Mouse (Mus musculus): ENCODE results near the gene Fbxo46. TPM values are rescaled to one million over a fixed set of nuclear protein-coding genes. Genes with fewer than 3 reads are reported as not detected.
A peak's percentile ranks its signal among the peaks of the same experiment; 100 is the strongest.

The Fbxo46 gene
- polyA plus RNA-seq, 1 experiment, result 28.9 TPM

GRCm38 (mm10) chr7:19124713-19125112, 5.1 kb downstream of the Fbxo46 start:
- H3K36me3 ChIP-seq (replicated peaks; ENCODE audit: low read length), result peaks cover 54% of the 10 kb centered on the region
- H3K9me3 ChIP-seq, result no peaks in the 10 kb centered on the region
- no peak overlapping the region for H3K4me3 ChIP-seq (replicated peaks)
- TF ChIP-seq GATA1 (IDR thresholded peaks at IDR 0.05; ENCODE audit: borderline replicate concordance, low read length) (no peak), FLI1 (IDR thresholded peaks at IDR 0.05; ENCODE audit: low read length) (no peak)
- peaks cover 54% of the 10 kb centered on the region for H3K4me1 ChIP-seq
- no peaks in the 10 kb centered on the region for H3K27me3 ChIP-seq (replicated peaks)

GRCm38 (mm10) chr7:19127744-19128143, 8.1 kb downstream of the Fbxo46 start:
- Histone ChIP-seq H3K4me3 (replicated peaks) (no peak overlapping the region), H3K4me1 (peaks cover 61% of the 10 kb centered on the region), H3K27me3 (replicated peaks) (no peaks in the 10 kb centered on the region), H3K9me3 (no peaks in the 10 kb centered on the region), H3K36me3 (replicated peaks; ENCODE audit: low read length) (peaks cover 57% of the 10 kb centered on the region)
- TF ChIP-seq FLI1 (IDR thresholded peaks at IDR 0.05; ENCODE audit: low read length) (no peak), GATA1 (IDR thresholded peaks at IDR 0.05; ENCODE audit: borderline replicate concordance, low read length) (no peak)

- H3K4me3 ChIP-seq (replicated peaks), result no peak overlapping the region
- peaks cover 59% of the 10 kb centered on the region for H3K4me1 ChIP-seq
- H3K9me3 ChIP-seq, result no peaks in the 10 kb centered on the region
- no peak for TF ChIP-seq GATA1 (IDR thresholded peaks at IDR 0.05; ENCODE audit: borderline replicate concordance, low read length)
- no peaks in the 10 kb centered on the region for H3K27me3 ChIP-seq (replicated peaks)
- peaks cover 62% of the 10 kb centered on the region for H3K36me3 ChIP-seq (replicated peaks; ENCODE audit: low read length)
These were observed 9.7 kb downstream of the Fbxo46 start for GRCm38 (mm10) chr7:19129396-19129795.

- peaks cover 64% of the 10 kb centered on the region for H3K36me3 ChIP-seq (replicated peaks; ENCODE audit: low read length)
- no peaks in the 10 kb centered on the region for H3K9me3 ChIP-seq
- TF ChIP-seq FLI1 (IDR thresholded peaks at IDR 0.05; ENCODE audit: low read length), result no peak
- TF ChIP-seq GATA1 (IDR thresholded peaks at IDR 0.05; ENCODE audit: borderline replicate concordance, low read length), result no peak
- H3K4me3 ChIP-seq (replicated peaks), result peak overlapping the region; percentile 91
- peaks cover 58% of the 10 kb centered on the region for H3K4me1 ChIP-seq
- no peaks in the 10 kb centered on the region for H3K27me3 ChIP-seq (replicated peaks)
These were observed 11.0 kb downstream of the Fbxo46 start for GRCm38 (mm10) chr7:19130657-19131056.

- Histone ChIP-seq H3K27me3 (replicated peaks) (no peaks in the 10 kb centered on the region), H3K36me3 (replicated peaks; ENCODE audit: low read length) (peaks cover 64% of the 10 kb centered on the region), H3K9me3 (no peaks in the 10 kb centered on the region), H3K4me3 (replicated peaks) (peak overlapping the region; percentile 91), H3K4me1 (peaks cover 56% of the 10 kb centered on the region)
- TF ChIP-seq FLI1 (IDR thresholded peaks at IDR 0.05; ENCODE audit: low read length) (0 out of 2 replicates have a peak, but pooled peaks have one; percentile 40), GATA1 (IDR thresholded peaks at IDR 0.05; ENCODE audit: borderline replicate concordance, low read length) (no peak)
These were observed 11.7 kb downstream of the Fbxo46 start for GRCm38 (mm10) chr7:19131324-19131848.

- Histone ChIP-seq H3K9me3 (no peaks in the 10 kb centered on the region), H3K27me3 (replicated peaks) (no peaks in the 10 kb centered on the region), H3K4me3 (replicated peaks) (no peak overlapping the region), H3K4me1 (peaks cover 28% of the 10 kb centered on the region), H3K36me3 (replicated peaks; ENCODE audit: low read length) (peaks cover 77% of the 10 kb centered on the region)
- TF ChIP-seq FLI1 (IDR thresholded peaks at IDR 0.05; ENCODE audit: low read length), result no peak
These were observed 16.5 kb downstream of the Fbxo46 start for GRCm38 (mm10) chr7:19136168-19136567.

GRCm38 (mm10) chr7:19136673-19137334, 17.1 kb downstream of the Fbxo46 start:
- TF ChIP-seq GATA1 (IDR thresholded peaks at IDR 0.05; ENCODE audit: borderline replicate concordance, low read length), result no peak
- no peak for TF ChIP-seq FLI1 (IDR thresholded peaks at IDR 0.05; ENCODE audit: low read length)
- peaks cover 81% of the 10 kb centered on the region for H3K36me3 ChIP-seq (replicated peaks; ENCODE audit: low read length)

GRCm38 (mm10) chr7:19137380-19137779, 17.7 kb downstream of the Fbxo46 start:
- H3K4me1 ChIP-seq, result peaks cover 22% of the 10 kb centered on the region
- no peaks in the 10 kb centered on the region for H3K9me3 ChIP-seq
- H3K27me3 ChIP-seq (replicated peaks), result no peaks in the 10 kb centered on the region
- TF ChIP-seq GATA1 (IDR thresholded peaks at IDR 0.05; ENCODE audit: borderline replicate concordance, low read length) (no peak), FLI1 (IDR thresholded peaks at IDR 0.05; ENCODE audit: low read length) (no peak)
- H3K36me3 ChIP-seq (replicated peaks; ENCODE audit: low read length), result peaks cover 85% of the 10 kb centered on the region
- no peak overlapping the region for H3K4me3 ChIP-seq (replicated peaks)

More at GRCm38 (mm10) chr7:19136673-19137334, 17.1 kb downstream of the Fbxo46 start:
- peaks cover 27% of the 10 kb centered on the region for H3K4me1 ChIP-seq
- H3K9me3 ChIP-seq, result no peaks in the 10 kb centered on the region
- H3K27me3 ChIP-seq (replicated peaks), result no peaks in the 10 kb centered on the region
- no peak overlapping the region for H3K4me3 ChIP-seq (replicated peaks)

- peaks cover 56% of the 10 kb centered on the region for H3K4me1 ChIP-seq
- no peaks in the 10 kb centered on the region for H3K27me3 ChIP-seq (replicated peaks)
- peaks cover 45% of the 10 kb centered on the region for H3K36me3 ChIP-seq (replicated peaks; ENCODE audit: low read length)
- no peak overlapping the region for H3K4me3 ChIP-seq (replicated peaks)
- H3K9me3 ChIP-seq, result no peaks in the 10 kb centered on the region
- no peak for TF ChIP-seq GATA1 (IDR thresholded peaks at IDR 0.05; ENCODE audit: borderline replicate concordance, low read length)
- no peak for TF ChIP-seq FLI1 (IDR thresholded peaks at IDR 0.05; ENCODE audit: low read length)
These were observed 27.1 kb downstream of the Fbxo46 start for GRCm38 (mm10) chr7:19146793-19147192.

GRCm38 (mm10) chr7:19147497-19148045, 27.9 kb downstream of the Fbxo46 start:
- H3K4me1 ChIP-seq, result peaks cover 58% of the 10 kb centered on the region
- H3K27me3 ChIP-seq (replicated peaks), result no peaks in the 10 kb centered on the region
- TF ChIP-seq FLI1 (IDR thresholded peaks at IDR 0.05; ENCODE audit: low read length), result no peak
- no peak for TF ChIP-seq GATA1 (IDR thresholded peaks at IDR 0.05; ENCODE audit: borderline replicate concordance, low read length)
- H3K9me3 ChIP-seq, result no peaks in the 10 kb centered on the region
- H3K4me3 ChIP-seq (replicated peaks), result no peak overlapping the region
- H3K36me3 ChIP-seq (replicated peaks; ENCODE audit: low read length), result peaks cover 48% of the 10 kb centered on the region

Data from megakaryocyte, embryonic 14.5 days (primary cell).